Mouse (Mus musculus): ENCODE measurements around the gene Usp45. TPM values are rescaled to one million over a fixed set of nuclear protein-coding genes. Genes with fewer than 3 reads are reported as not detected.
"Not testable (repeated sequence)": the region's sequence is repeated elsewhere in the genome, so short reads cannot be mapped to it uniquely, and the experiment has no call there.

Gene Usp45
- polyA plus RNA-seq (2014; fragmentation: Nextera tagmentation; extraction: Ambion mirVana) = 8.2 and 8.5 TPM in 2 replicates

GRCm38 (mm10) chr4:21766863-21767304 lies at the start of gene Usp45, which contains the start of gene Tstd3:
Gene Usp45 (plus strand): TSS chr4:21767156.
Gene Tstd3 (minus strand): TSS chr4:21767212.
- Histone ChIP-seq H3K4me1 (replicated peaks; ENCODE audit: control insufficient read depth, insufficient read depth, low read length) (no peaks in the 10 kb centered on the region), H3K9me3 (ENCODE audit: control insufficient read depth, low read length) (no peaks in the 10 kb centered on the region), H3K27me3 (ENCODE audit: control insufficient read depth, insufficient read depth, low read length) (no peaks in the 10 kb centered on the region), H3K4me3 (replicated peaks; ENCODE audit: low read length) (peak within 1 kb of the TSS; percentile 49), H3K36me3 (replicated peaks; ENCODE audit: control insufficient read depth, insufficient read depth) (no peaks in the 10 kb centered on the region), H3K9ac (peak within 1 kb of the TSS; percentile 57), H3K4me2 (replicated peaks) (peak within 1 kb of the TSS; percentile 68), H3K27ac (peak within 1 kb of the TSS; percentile 10)
- DNase-seq (ENCODE audit: low spot score) (peak; percentile 86), ATAC-seq (ENCODE audit: low FRiP score) (peak; percentile 93)
- 1% methylated on average over 17 of the region's 17 CpGs for WGBS

DNA sequence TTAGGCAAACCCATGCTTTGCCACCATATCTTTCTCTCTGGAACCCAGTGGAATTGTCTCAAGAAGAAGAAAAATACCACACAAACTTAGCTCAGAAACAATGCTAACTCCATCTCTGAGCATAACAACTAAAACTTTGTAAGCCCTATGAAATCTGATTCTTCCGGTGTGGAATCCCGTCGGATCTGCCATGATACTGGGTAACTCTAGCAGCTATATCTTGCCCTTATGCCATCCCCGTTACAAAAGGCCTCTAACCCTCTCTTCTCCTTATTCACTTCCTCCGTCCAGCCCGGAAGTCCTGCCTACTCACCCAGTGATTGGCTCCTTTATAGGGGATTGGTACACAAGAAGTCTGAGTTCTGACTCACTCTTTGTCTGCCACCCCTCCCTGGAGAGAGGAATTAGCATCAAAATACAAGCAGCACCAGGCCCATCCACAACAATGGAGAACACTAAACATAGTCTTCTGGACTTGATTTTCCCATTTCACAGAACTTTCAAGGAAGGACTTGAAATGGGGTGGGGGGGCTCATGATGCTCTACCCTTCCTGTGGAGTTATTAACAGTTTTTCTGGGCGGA lies 44.1 kb upstream of the Usp45 start:
- ATAC-seq (ENCODE audit: low FRiP score) = no peak
- H3K4me2 ChIP-seq (replicated peaks) = no peak overlapping the region
- WGBS = 36% methylated on average over 7 of the region's 7 CpGs

GRCm38 (mm10) chr4:21726912-21727614 lies 39.9 kb upstream of the Usp45 start:
- Histone ChIP-seq H3K4me3 (replicated peaks; ENCODE audit: low read length) (peak overlapping the region; percentile 82), H3K27me3 (ENCODE audit: control insufficient read depth, insufficient read depth, low read length) (no peaks in the 10 kb centered on the region), H3K9ac (peak overlapping the region; percentile 90), H3K4me2 (replicated peaks) (peak overlapping the region; percentile 78), H3K4me1 (replicated peaks; ENCODE audit: control insufficient read depth, insufficient read depth, low read length) (peaks cover 13% of the 10 kb centered on the region; the same call in 1 of the 2 replicates), H3K27ac (peak overlapping the region; percentile 85), H3K36me3 (replicated peaks; ENCODE audit: control insufficient read depth, insufficient read depth) (0 out of 2 replicates have a peak, but pooled peaks cover 2% of the 10 kb centered on the region), H3K9me3 (ENCODE audit: control insufficient read depth, low read length) (no peaks in the 10 kb centered on the region)
- ATAC-seq (ENCODE audit: low FRiP score) = peak; percentile 65; the same call in 1 of the 2 replicates
- DNase-seq (ENCODE audit: low spot score) = peak; percentile 76
- WGBS = under 1% methylated on average over 22 of the region's 22 CpGs

More for the DNA sequence above, 44.1 kb upstream of the Usp45 start:
- no peaks in the 10 kb centered on the region for H3K4me1 ChIP-seq (replicated peaks; ENCODE audit: control insufficient read depth, insufficient read depth, low read length)
- H3K4me3 ChIP-seq (replicated peaks; ENCODE audit: low read length) = no peak overlapping the region
- no peaks in the 10 kb centered on the region for H3K9me3 ChIP-seq (ENCODE audit: control insufficient read depth, low read length)
- H3K27me3 ChIP-seq (ENCODE audit: control insufficient read depth, insufficient read depth, low read length) = no peaks in the 10 kb centered on the region
- no peaks in the 10 kb centered on the region for H3K36me3 ChIP-seq (replicated peaks; ENCODE audit: control insufficient read depth, insufficient read depth)
- DNase-seq (ENCODE audit: low spot score) = no peak
- H3K9ac ChIP-seq = no peak overlapping the region
- no peak overlapping the region for H3K27ac ChIP-seq

DNA sequence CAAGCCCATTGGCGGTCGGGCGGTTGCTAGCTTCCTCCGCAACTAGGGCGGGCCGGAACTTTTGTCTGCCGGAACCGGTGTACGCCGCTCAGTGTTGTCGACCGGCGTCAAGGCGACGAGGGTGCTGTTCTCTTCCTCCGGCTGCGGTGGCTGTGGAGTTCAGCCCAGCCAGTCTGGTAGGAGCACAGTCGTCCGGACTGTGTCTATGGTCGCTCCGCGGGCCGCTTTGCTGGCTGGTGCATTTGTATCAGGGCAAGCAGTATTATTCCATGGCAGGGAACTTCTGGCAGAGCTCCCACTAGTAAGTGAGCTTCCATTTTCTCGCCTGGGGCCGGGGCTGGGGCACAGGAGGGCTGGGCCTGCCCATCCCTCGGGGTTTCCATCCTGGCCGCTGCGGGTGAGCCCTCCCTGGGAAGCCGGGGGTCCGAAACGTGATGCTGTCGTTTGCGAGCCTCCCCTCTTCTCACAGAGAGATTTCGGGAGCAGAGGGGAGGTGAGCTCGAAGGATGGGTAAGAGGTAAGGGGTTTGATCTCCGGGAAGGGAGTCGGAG lies 39.3 kb upstream of the Usp45 start, which contains the start of gene Ccnc:
TSS of gene Ccnc (plus strand) at position 87 of the 551 bp plus-strand sequence.
- peak within 1 kb of the TSS; percentile 78 for H3K4me2 ChIP-seq (replicated peaks)
- H3K9ac ChIP-seq = peak within 1 kb of the TSS; percentile 90
- peaks cover 4% of the 10 kb centered on the region for H3K36me3 ChIP-seq (replicated peaks; ENCODE audit: control insufficient read depth, insufficient read depth)
- no peaks in the 10 kb centered on the region for H3K27me3 ChIP-seq (ENCODE audit: control insufficient read depth, insufficient read depth, low read length)
- peak within 1 kb of the TSS; percentile 82 for H3K4me3 ChIP-seq (replicated peaks; ENCODE audit: low read length)
- H3K27ac ChIP-seq = peak within 1 kb of the TSS; percentile 85
- ATAC-seq (ENCODE audit: low FRiP score) = peak; percentile 98
- peaks cover 13% of the 10 kb centered on the region; the same call in 1 of the 2 replicates for H3K4me1 ChIP-seq (replicated peaks; ENCODE audit: control insufficient read depth, insufficient read depth, low read length)
- H3K9me3 ChIP-seq (ENCODE audit: control insufficient read depth, low read length) = no peaks in the 10 kb centered on the region
- under 1% methylated on average over 37 of the region's 37 CpGs for WGBS
- DNase-seq (ENCODE audit: low spot score) = peak; percentile 92

- no peaks in the 10 kb centered on the region for H3K9me3 ChIP-seq (ENCODE audit: control insufficient read depth, low read length)
- H3K9ac ChIP-seq = no peak overlapping the region
- 98% methylated on average over 4 of the region's 4 CpGs for WGBS
- ATAC-seq (ENCODE audit: low FRiP score) (no peak), DNase-seq (ENCODE audit: low spot score) (no peak)
- H3K36me3 ChIP-seq (replicated peaks; ENCODE audit: control insufficient read depth, insufficient read depth) = peaks cover 55% of the 10 kb centered on the region
- H3K27ac ChIP-seq = no peak overlapping the region
- H3K27me3 ChIP-seq (ENCODE audit: control insufficient read depth, insufficient read depth, low read length) = no peaks in the 10 kb centered on the region
- H3K4me2 ChIP-seq (replicated peaks) = no peak overlapping the region
- no peaks in the 10 kb centered on the region for H3K4me1 ChIP-seq (replicated peaks; ENCODE audit: control insufficient read depth, insufficient read depth, low read length)
- H3K4me3 ChIP-seq (replicated peaks; ENCODE audit: low read length) = no peak overlapping the region
These were observed 27.8 kb upstream of the Usp45 start for GRCm38 (mm10) chr4:21739169-21739568.

DNA sequence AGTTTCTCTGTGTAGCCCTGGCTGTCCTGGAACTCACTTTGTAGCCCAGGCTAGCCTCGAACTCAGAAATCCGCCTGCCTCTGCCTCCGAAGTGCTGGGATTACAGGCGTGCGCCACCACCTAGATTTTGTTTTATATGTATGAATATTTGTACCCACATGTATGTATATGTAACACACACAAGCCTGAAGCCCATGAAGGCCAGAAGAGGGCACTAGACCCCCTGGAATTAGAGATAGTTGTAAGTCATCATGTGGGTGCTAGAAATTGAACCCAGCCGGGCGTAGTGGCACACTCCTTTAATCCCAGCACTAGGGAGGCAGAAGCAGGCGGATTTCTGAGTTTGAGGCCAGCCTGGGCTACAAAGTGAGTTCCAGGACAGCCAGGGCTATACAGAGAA lies 22.8 kb upstream of the Usp45 start:
- H3K9ac ChIP-seq; H3K27ac ChIP-seq; H3K4me3 ChIP-seq (replicated peaks; ENCODE audit: low read length); ATAC-seq (ENCODE audit: low FRiP score); DNase-seq (ENCODE audit: low spot score); H3K4me2 ChIP-seq (replicated peaks); H3K9me3 ChIP-seq (ENCODE audit: control insufficient read depth, low read length); H3K27me3 ChIP-seq (ENCODE audit: control insufficient read depth, insufficient read depth, low read length); H3K4me1 ChIP-seq (replicated peaks; ENCODE audit: control insufficient read depth, insufficient read depth, low read length): not testable (repeated sequence)
- 96% methylated on average over 8 of the region's 8 CpGs for WGBS
- H3K36me3 ChIP-seq (replicated peaks; ENCODE audit: control insufficient read depth, insufficient read depth) = peaks cover 43% of the 10 kb centered on the region

DNA sequence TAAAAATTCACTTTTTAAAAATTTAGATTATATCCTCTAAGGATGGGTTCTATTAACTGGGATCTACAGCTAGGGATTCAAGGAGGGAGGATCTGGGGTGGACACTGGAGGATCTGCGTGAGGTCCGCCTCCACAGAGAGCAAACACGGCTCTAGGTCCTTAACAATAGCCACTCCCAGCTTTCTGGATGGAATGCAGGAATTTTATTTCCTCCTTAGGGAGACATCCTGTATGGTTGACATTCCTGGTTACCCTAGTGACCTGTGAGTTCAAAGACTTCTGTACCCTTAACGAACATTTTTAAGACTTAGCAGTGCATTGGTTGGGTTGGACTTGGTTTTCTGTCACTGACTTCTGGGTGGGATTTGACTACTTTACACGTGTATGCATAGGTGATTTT lies 21.2 kb upstream of the Usp45 start:
- H3K27ac ChIP-seq = no peak overlapping the region
- WGBS = 87% methylated on average over 5 of the region's 5 CpGs
- ATAC-seq (ENCODE audit: low FRiP score) (no peak), DNase-seq (ENCODE audit: low spot score) (no peak)
- H3K4me3 ChIP-seq (replicated peaks; ENCODE audit: low read length) = no peak overlapping the region
- H3K27me3 ChIP-seq (ENCODE audit: control insufficient read depth, insufficient read depth, low read length) = no peaks in the 10 kb centered on the region
- H3K9me3 ChIP-seq (ENCODE audit: control insufficient read depth, low read length) = no peaks in the 10 kb centered on the region
- H3K4me1 ChIP-seq (replicated peaks; ENCODE audit: control insufficient read depth, insufficient read depth, low read length) = no peaks in the 10 kb centered on the region
- peaks cover 39% of the 10 kb centered on the region for H3K36me3 ChIP-seq (replicated peaks; ENCODE audit: control insufficient read depth, insufficient read depth)
- H3K4me2 ChIP-seq (replicated peaks) = no peak overlapping the region
- H3K9ac ChIP-seq = no peak overlapping the region

DNA sequence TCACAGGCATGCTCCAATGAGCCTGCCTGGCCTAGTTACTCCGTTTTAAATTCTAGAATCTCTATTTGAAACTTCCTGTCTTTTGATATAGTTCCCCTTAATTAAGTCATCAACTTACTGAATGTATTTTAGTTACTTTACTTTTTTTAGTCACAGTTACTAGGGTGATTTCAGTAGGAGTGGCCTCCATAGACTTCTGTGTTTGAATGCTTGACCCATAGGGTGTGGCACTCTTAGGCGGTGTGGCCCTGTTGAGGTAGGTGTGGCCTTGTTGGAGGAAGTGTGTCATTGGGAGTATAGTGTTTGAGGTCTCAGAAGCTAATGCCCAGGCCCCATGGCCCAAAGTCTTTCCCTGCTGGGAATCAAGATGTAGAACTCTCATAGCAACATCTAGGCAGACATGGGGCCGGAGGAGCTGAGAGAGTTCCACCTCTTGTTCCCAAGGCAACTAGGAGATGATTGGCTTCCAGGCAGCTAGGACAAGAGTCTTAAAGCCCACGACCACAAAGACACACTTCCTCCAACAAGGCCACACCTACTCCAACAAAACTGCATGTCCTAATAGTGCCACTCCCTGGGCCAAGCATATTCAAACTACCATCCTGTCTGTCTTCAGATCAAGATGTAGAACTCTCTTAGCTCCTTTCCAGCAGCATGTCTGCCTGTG lies 11.7 kb upstream of the Usp45 start:
- no peak for DNase-seq (ENCODE audit: low spot score)
- Histone ChIP-seq H3K9ac (no peak overlapping the region), H3K27me3 (ENCODE audit: control insufficient read depth, insufficient read depth, low read length) (no peaks in the 10 kb centered on the region), H3K4me3 (replicated peaks; ENCODE audit: low read length) (no peak overlapping the region), H3K4me1 (replicated peaks; ENCODE audit: control insufficient read depth, insufficient read depth, low read length) (no peaks in the 10 kb centered on the region), H3K9me3 (ENCODE audit: control insufficient read depth, low read length) (no peaks in the 10 kb centered on the region), H3K36me3 (replicated peaks; ENCODE audit: control insufficient read depth, insufficient read depth) (peaks cover 22% of the 10 kb centered on the region), H3K4me2 (replicated peaks) (no peak overlapping the region), H3K27ac (no peak overlapping the region)
- 72% methylated on average over 4 of the region's 4 CpGs for WGBS
- no peak for ATAC-seq (ENCODE audit: low FRiP score)

GRCm38 (mm10) chr4:21758860-21759259 lies 8.1 kb upstream of the Usp45 start:
- ATAC-seq (ENCODE audit: low FRiP score) (no peak), DNase-seq (ENCODE audit: low spot score) (no peak)
- Histone ChIP-seq H3K36me3 (replicated peaks; ENCODE audit: control insufficient read depth, insufficient read depth) (peaks cover 18% of the 10 kb centered on the region), H3K4me1 (replicated peaks; ENCODE audit: control insufficient read depth, insufficient read depth, low read length) (no peaks in the 10 kb centered on the region), H3K27me3 (ENCODE audit: control insufficient read depth, insufficient read depth, low read length) (no peaks in the 10 kb centered on the region), H3K27ac (no peak overlapping the region), H3K4me3 (replicated peaks; ENCODE audit: low read length) (no peak overlapping the region), H3K9ac (no peak overlapping the region), H3K4me2 (replicated peaks) (no peak overlapping the region), H3K9me3 (ENCODE audit: control insufficient read depth, low read length) (no peaks in the 10 kb centered on the region)
- WGBS = 77% methylated on average over 1 of the region's 1 CpGs

Measured in hindbrain, embryonic 14.5 days (tissue).